Mouse (Mus musculus) hindlimb bud, embryonic 11.5 days (tissue): Measurements from ENCODE around the gene Tbxas1.

ENCODE experiments used
- DNase-seq: peaks from one replicate; pipeline ENCODE4 v3.0.0-alpha.2; 2012; ENCODE audit warnings: low read depth, low spot score; ENCODE audit errors: extremely low spot score

Tbxas1 gene

GRCm38 (mm10) chr6:39104631-39105030 lies 229.4 kb downstream of the Tbxas1 start:
- DNase-seq, result no peak

GRCm38 (mm10) chr6:39106812-39107211 lies 231.6 kb downstream of the Tbxas1 start:
- DNase-seq, result no peak

GRCm38 (mm10) chr6:39112701-39113100 lies 237.5 kb downstream of the Tbxas1 start:
- DNase-seq, result no peak

- DNase-seq, result no peak
Measured at GRCm38 (mm10) chr6:39113141-39113540, 237.9 kb downstream of the Tbxas1 start.

GRCm38 (mm10) chr6:39115438-39115837 lies 240.2 kb downstream of the Tbxas1 start:
- DNase-seq, result no peak

- no peak for DNase-seq
Measured at GRCm38 (mm10) chr6:39117584-39118455, 242.6 kb downstream of the Tbxas1 start, which contains the start of gene Parp12. Parp12 (minus strand) TSS chr6:39118349.

- DNase-seq, result no peak
Measured at GRCm38 (mm10) chr6:39118456-39118881, 243.3 kb downstream of the Tbxas1 start.

GRCm38 (mm10) chr6:39120685-39121084 lies 245.5 kb downstream of the Tbxas1 start:
- DNase-seq, result no peak

GRCm38 (mm10) chr6:39124719-39125118 lies 249.5 kb downstream of the Tbxas1 start:
- DNase-seq, result no peak

GRCm38 (mm10) chr6:39131480-39131879 lies 256.3 kb downstream of the Tbxas1 start:
- no peak for DNase-seq

GRCm38 (mm10) chr6:39132556-39132955 lies 257.4 kb downstream of the Tbxas1 start:
- no peak for DNase-seq
